Mouse (Mus musculus): ENCODE measurements around the gene Atp2b1. TPM values are rescaled to one million over a fixed set of nuclear protein-coding genes. Genes with fewer than 3 reads are reported as not detected.

Atp2b1 gene
- 155 and 176 TPM in 2 replicates for polyA plus RNA-seq (2015; fragmentation: Nextera tagmentation; extraction: Ambion mirVana)

- Histone ChIP-seq H3K9ac (peak within 1 kb of the TSS; percentile 93), H3K36me3 (no peaks in the 10 kb centered on the region), H3K4me3 (replicated peaks) (peak within 1 kb of the TSS; percentile 91), H3K4me2 (replicated peaks) (peak within 1 kb of the TSS; percentile 70), H3K27ac (peak within 1 kb of the TSS; percentile 100), H3K27me3 (replicated peaks) (no peaks in the 10 kb centered on the region), H3K4me1 (replicated peaks) (0 out of 2 replicates have a peak, but pooled peaks cover 3% of the 10 kb centered on the region), H3K9me3 (no peaks in the 10 kb centered on the region)
- under 1% methylated on average over 108 of the region's 120 CpGs for WGBS
- ATAC-seq, result peak; percentile 93
Measured at GRCm38 (mm10) chr10:98913961-98914809, at the start of gene Atp2b1. Gene Atp2b1, plus strand, starts transcription at chr10:98914406.

- Histone ChIP-seq H3K9ac (no peak overlapping the region), H3K4me3 (replicated peaks) (no peak overlapping the region), H3K4me2 (replicated peaks) (no peak overlapping the region), H3K9me3 (no peaks in the 10 kb centered on the region), H3K36me3 (no peaks in the 10 kb centered on the region), H3K4me1 (replicated peaks) (no peaks in the 10 kb centered on the region), H3K27me3 (replicated peaks) (no peaks in the 10 kb centered on the region), H3K27ac (no peak overlapping the region)
- ATAC-seq, result peak; percentile 63; the same call in 1 of the 2 replicates
- 46% methylated on average over 3 of the region's 3 CpGs for WGBS
Measured at GRCm38 (mm10) chr10:98864851-98865250, 49.4 kb upstream of the Atp2b1 start.

GRCm38 (mm10) chr10:98866836-98867370, 47.3 kb upstream of the Atp2b1 start:
- no peak overlapping the region for H3K27ac ChIP-seq
- no peak overlapping the region for H3K4me3 ChIP-seq (replicated peaks)
- no peak overlapping the region for H3K9ac ChIP-seq
- H3K36me3 ChIP-seq, result no peaks in the 10 kb centered on the region
- no peak overlapping the region for H3K4me2 ChIP-seq (replicated peaks)
- no peak for ATAC-seq
- no peaks in the 10 kb centered on the region for H3K9me3 ChIP-seq
- H3K27me3 ChIP-seq (replicated peaks), result no peaks in the 10 kb centered on the region
- no peaks in the 10 kb centered on the region for H3K4me1 ChIP-seq (replicated peaks)
- 98% methylated on average over 5 of the region's 5 CpGs for WGBS

GRCm38 (mm10) chr10:98868351-98868908, 45.8 kb upstream of the Atp2b1 start:
- Histone ChIP-seq H3K27me3 (replicated peaks) (no peaks in the 10 kb centered on the region), H3K4me3 (replicated peaks) (no peak overlapping the region), H3K9me3 (no peaks in the 10 kb centered on the region), H3K4me1 (replicated peaks) (no peaks in the 10 kb centered on the region), H3K4me2 (replicated peaks) (no peak overlapping the region), H3K36me3 (no peaks in the 10 kb centered on the region), H3K27ac (no peak overlapping the region), H3K9ac (no peak overlapping the region)
- peak; percentile 58 for ATAC-seq
- WGBS, result 69% methylated on average over 4 of the region's 4 CpGs

GRCm38 (mm10) chr10:98877855-98878254, 36.4 kb upstream of the Atp2b1 start:
- Histone ChIP-seq H3K27me3 (replicated peaks) (no peaks in the 10 kb centered on the region), H3K9ac (no peak overlapping the region), H3K4me1 (replicated peaks) (no peaks in the 10 kb centered on the region), H3K4me3 (replicated peaks) (no peak overlapping the region), H3K4me2 (replicated peaks) (no peak overlapping the region), H3K9me3 (no peaks in the 10 kb centered on the region), H3K27ac (no peak overlapping the region), H3K36me3 (no peaks in the 10 kb centered on the region)
- ATAC-seq, result no peak
- WGBS, result 86% methylated on average over 3 of the region's 3 CpGs

GRCm38 (mm10) chr10:98878636-98879035, 35.6 kb upstream of the Atp2b1 start:
- Histone ChIP-seq H3K36me3 (no peaks in the 10 kb centered on the region), H3K27me3 (replicated peaks) (no peaks in the 10 kb centered on the region), H3K9me3 (no peaks in the 10 kb centered on the region), H3K27ac (no peak overlapping the region), H3K9ac (no peak overlapping the region), H3K4me3 (replicated peaks) (no peak overlapping the region), H3K4me2 (replicated peaks) (no peak overlapping the region), H3K4me1 (replicated peaks) (no peaks in the 10 kb centered on the region)
- 70% methylated on average over 2 of the region's 2 CpGs for WGBS
- ATAC-seq, result no peak

GRCm38 (mm10) chr10:98880057-98880456, 34.1 kb upstream of the Atp2b1 start:
- H3K9me3 ChIP-seq, result no peaks in the 10 kb centered on the region
- no peaks in the 10 kb centered on the region for H3K27me3 ChIP-seq (replicated peaks)
- peak; percentile 84 for ATAC-seq
- no peak overlapping the region for H3K4me2 ChIP-seq (replicated peaks)
- 81% methylated on average over 8 of the region's 8 CpGs for WGBS
- no peak overlapping the region for H3K9ac ChIP-seq
- H3K4me1 ChIP-seq (replicated peaks), result no peaks in the 10 kb centered on the region
- H3K36me3 ChIP-seq, result no peaks in the 10 kb centered on the region
- no peak overlapping the region for H3K4me3 ChIP-seq (replicated peaks)
- no peak overlapping the region for H3K27ac ChIP-seq

- WGBS, result 83% methylated on average over 2 of the region's 2 CpGs
- H3K9ac ChIP-seq, result no peak overlapping the region
- no peaks in the 10 kb centered on the region for H3K36me3 ChIP-seq
- H3K4me1 ChIP-seq (replicated peaks), result no peaks in the 10 kb centered on the region
- H3K27ac ChIP-seq, result no peak overlapping the region
- H3K27me3 ChIP-seq (replicated peaks), result no peaks in the 10 kb centered on the region
- no peak overlapping the region for H3K4me3 ChIP-seq (replicated peaks)
- H3K9me3 ChIP-seq, result no peaks in the 10 kb centered on the region
- no peak overlapping the region for H3K4me2 ChIP-seq (replicated peaks)
- ATAC-seq, result no peak
Measured at GRCm38 (mm10) chr10:98880711-98881110, 33.5 kb upstream of the Atp2b1 start.

GRCm38 (mm10) chr10:98881492-98881891, 32.7 kb upstream of the Atp2b1 start:
- Histone ChIP-seq H3K27me3 (replicated peaks) (no peaks in the 10 kb centered on the region), H3K27ac (no peak overlapping the region), H3K9me3 (no peaks in the 10 kb centered on the region), H3K9ac (no peak overlapping the region), H3K4me1 (replicated peaks) (no peaks in the 10 kb centered on the region), H3K4me2 (replicated peaks) (no peak overlapping the region), H3K4me3 (replicated peaks) (no peak overlapping the region), H3K36me3 (no peaks in the 10 kb centered on the region)
- 88% methylated on average over 6 of the region's 6 CpGs for WGBS
- no peak for ATAC-seq

- Histone ChIP-seq H3K36me3 (no peaks in the 10 kb centered on the region), H3K27ac (no peak overlapping the region)
- WGBS, result 40% methylated on average over 5 of the region's 5 CpGs
Measured at GRCm38 (mm10) chr10:98882587-98882986, 31.6 kb upstream of the Atp2b1 start.

GRCm38 (mm10) chr10:98884445-98884844, 29.8 kb upstream of the Atp2b1 start:
- no peak overlapping the region for H3K27ac ChIP-seq
- H3K4me1 ChIP-seq (replicated peaks), result no peaks in the 10 kb centered on the region
- 0 out of 2 replicates have a peak, but pooled peaks have one; percentile 18 for ATAC-seq
- no peaks in the 10 kb centered on the region for H3K9me3 ChIP-seq
- WGBS, result 70% methylated on average over 2 of the region's 2 CpGs
- H3K4me3 ChIP-seq (replicated peaks), result no peak overlapping the region
- no peak overlapping the region for H3K4me2 ChIP-seq (replicated peaks)
- no peak overlapping the region for H3K9ac ChIP-seq
- H3K27me3 ChIP-seq (replicated peaks), result no peaks in the 10 kb centered on the region
- no peaks in the 10 kb centered on the region for H3K36me3 ChIP-seq

More at GRCm38 (mm10) chr10:98882587-98882986, 31.6 kb upstream of the Atp2b1 start:
- ATAC-seq, result no peak
- Histone ChIP-seq H3K4me2 (replicated peaks) (no peak overlapping the region), H3K27me3 (replicated peaks) (no peaks in the 10 kb centered on the region), H3K9me3 (no peaks in the 10 kb centered on the region), H3K9ac (no peak overlapping the region), H3K4me1 (replicated peaks) (no peaks in the 10 kb centered on the region), H3K4me3 (replicated peaks) (no peak overlapping the region)

- Histone ChIP-seq H3K4me2 (replicated peaks) (no peak overlapping the region), H3K4me1 (replicated peaks) (no peaks in the 10 kb centered on the region), H3K36me3 (no peaks in the 10 kb centered on the region), H3K9me3 (no peaks in the 10 kb centered on the region), H3K27me3 (replicated peaks) (no peaks in the 10 kb centered on the region), H3K4me3 (replicated peaks) (no peak overlapping the region), H3K9ac (no peak overlapping the region), H3K27ac (no peak overlapping the region)
- no peak for ATAC-seq
- 94% methylated on average over 3 of the region's 3 CpGs for WGBS
Measured at GRCm38 (mm10) chr10:98886770-98887271, 27.4 kb upstream of the Atp2b1 start.

Data from intestine, embryonic 15.5 days (tissue).